Mouse (Mus musculus): Measurements from ENCODE around the gene Vwde. TPM values are rescaled to one million over a fixed set of nuclear protein-coding genes. Genes with fewer than 3 reads are reported as not detected.

Vwde gene
- total and polyA plus RNA-seq, 2 experiments from 2014 or later, result 0.06 to 0.38 TPM

DNA sequence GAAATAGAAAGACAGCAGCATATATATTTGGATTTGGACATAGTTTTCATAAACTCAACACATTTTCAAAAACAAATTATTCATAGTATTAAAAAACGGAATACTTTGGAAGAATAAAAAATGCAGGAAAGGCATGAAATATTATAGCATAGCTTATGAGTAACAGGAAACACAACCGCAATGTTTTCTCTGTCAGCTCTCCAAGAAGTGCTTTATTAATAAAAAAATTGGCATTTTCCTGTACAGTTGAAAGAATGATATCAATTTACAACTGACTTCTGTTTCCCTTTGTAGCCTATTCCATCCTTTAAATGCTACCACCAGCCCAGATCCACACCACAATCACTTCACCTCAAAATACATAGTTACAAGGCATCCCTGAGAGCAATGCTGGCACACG, 44.7 kb downstream of the Vwde start:
- TF ChIP-seq CTCF (IDR thresholded peaks at IDR 0.05), result no peak
- Histone ChIP-seq H3K27me3 (ENCODE audit: insufficient read depth, low read length) (no peaks in the 10 kb centered on the region), H3K27ac (ENCODE audit: low read depth, low read length) (no peak overlapping the region), H3K9me3 (ENCODE audit: low read length) (no peaks in the 10 kb centered on the region), H3K4me1 (ENCODE audit: insufficient read depth, low read length) (no peaks in the 10 kb centered on the region), H3K4me2 (ENCODE audit: low read depth, low read length, poor library complexity, severe bottlenecking) (no peak overlapping the region), H3K9ac (replicated peaks; ENCODE audit: low read length, poor library complexity, severe bottlenecking) (no peak overlapping the region), H3K4me3 (ENCODE audit: low read depth, low read length) (no peak overlapping the region), H3K36me3 (ENCODE audit: insufficient read depth, low read length) (no peaks in the 10 kb centered on the region)
- no peak for ATAC-seq (ENCODE audit: low FRiP score)
- no peak for DNase-seq (ENCODE audit: low spot score)
- WGBS, result 84% methylated on average over 3 of the region's 3 CpGs

- no peak overlapping the region for H3K9ac ChIP-seq (replicated peaks; ENCODE audit: low read length, poor library complexity, severe bottlenecking)
Observed at GRCm38 (mm10) chr6:13169459-13170150, 55.2 kb downstream of the Vwde start.

GRCm38 (mm10) chr6:13166240-13166937, 58.4 kb downstream of the Vwde start:
- no peak for TF ChIP-seq CTCF (IDR thresholded peaks at IDR 0.05)
- no peaks in the 10 kb centered on the region for H3K36me3 ChIP-seq (ENCODE audit: insufficient read depth, low read length)

More at GRCm38 (mm10) chr6:13169459-13170150, 55.2 kb downstream of the Vwde start:
- no peak overlapping the region for H3K4me2 ChIP-seq (ENCODE audit: low read depth, low read length, poor library complexity, severe bottlenecking)
- no peak overlapping the region for H3K4me3 ChIP-seq (ENCODE audit: low read depth, low read length)
- no peaks in the 10 kb centered on the region for H3K4me1 ChIP-seq (ENCODE audit: insufficient read depth, low read length)
- no peaks in the 10 kb centered on the region for H3K36me3 ChIP-seq (ENCODE audit: insufficient read depth, low read length)
- H3K27me3 ChIP-seq (ENCODE audit: insufficient read depth, low read length), result no peaks in the 10 kb centered on the region
- no peak for ATAC-seq (ENCODE audit: low FRiP score)
- H3K9me3 ChIP-seq (ENCODE audit: low read length), result no peaks in the 10 kb centered on the region
- no peak for DNase-seq (ENCODE audit: low spot score)
- 70% methylated on average over 3 of the region's 3 CpGs for WGBS
- no peak for TF ChIP-seq CTCF (IDR thresholded peaks at IDR 0.05)
- H3K27ac ChIP-seq (ENCODE audit: low read depth, low read length), result no peak overlapping the region

DNA sequence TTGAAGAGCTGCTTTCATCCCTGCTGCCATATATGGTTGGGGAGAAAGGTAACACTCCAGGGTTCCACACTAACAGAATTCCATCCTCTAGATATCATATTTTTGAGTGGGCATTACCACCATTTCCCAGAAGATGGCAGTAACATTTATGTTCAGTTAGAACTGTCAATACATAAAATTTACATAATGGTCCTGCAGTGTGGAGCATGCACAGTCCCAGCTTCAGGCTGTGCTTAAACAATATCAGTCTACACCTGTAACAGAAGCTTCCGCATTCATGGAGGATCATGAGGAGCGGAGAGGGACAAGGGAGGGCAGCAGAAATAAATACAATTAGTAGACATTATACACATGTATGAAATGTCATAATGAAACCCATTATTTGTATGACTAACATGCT, 65.3 kb downstream of the Vwde start:
- 83% methylated on average over 2 of the region's 2 CpGs for WGBS
- no peaks in the 10 kb centered on the region for H3K9me3 ChIP-seq (ENCODE audit: low read length)
- no peak overlapping the region for H3K27ac ChIP-seq (ENCODE audit: low read depth, low read length)
- H3K4me2 ChIP-seq (ENCODE audit: low read depth, low read length, poor library complexity, severe bottlenecking), result no peak overlapping the region
- no peaks in the 10 kb centered on the region for H3K4me1 ChIP-seq (ENCODE audit: insufficient read depth, low read length)
- peak; percentile 71 for TF ChIP-seq CTCF (IDR thresholded peaks at IDR 0.05)
- no peak overlapping the region for H3K9ac ChIP-seq (replicated peaks; ENCODE audit: low read length, poor library complexity, severe bottlenecking)
- no peaks in the 10 kb centered on the region for H3K36me3 ChIP-seq (ENCODE audit: insufficient read depth, low read length)
- DNase-seq (ENCODE audit: low spot score) (peak; percentile 54), ATAC-seq (ENCODE audit: low FRiP score) (peak; percentile 63)
- H3K4me3 ChIP-seq (ENCODE audit: low read depth, low read length), result no peak overlapping the region
- no peaks in the 10 kb centered on the region for H3K27me3 ChIP-seq (ENCODE audit: insufficient read depth, low read length)

More at GRCm38 (mm10) chr6:13166240-13166937, 58.4 kb downstream of the Vwde start:
- Histone ChIP-seq H3K4me2 (ENCODE audit: low read depth, low read length, poor library complexity, severe bottlenecking) (no peak overlapping the region), H3K4me1 (ENCODE audit: insufficient read depth, low read length) (no peaks in the 10 kb centered on the region), H3K27ac (ENCODE audit: low read depth, low read length) (no peak overlapping the region), H3K9ac (replicated peaks; ENCODE audit: low read length, poor library complexity, severe bottlenecking) (no peak overlapping the region), H3K27me3 (ENCODE audit: insufficient read depth, low read length) (no peaks in the 10 kb centered on the region), H3K4me3 (ENCODE audit: low read depth, low read length) (no peak overlapping the region), H3K9me3 (ENCODE audit: low read length) (no peaks in the 10 kb centered on the region)
- DNase-seq (ENCODE audit: low spot score), result no peak
- no peak for ATAC-seq (ENCODE audit: low FRiP score)
- WGBS, result 74% methylated on average over 9 of the region's 9 CpGs

DNA sequence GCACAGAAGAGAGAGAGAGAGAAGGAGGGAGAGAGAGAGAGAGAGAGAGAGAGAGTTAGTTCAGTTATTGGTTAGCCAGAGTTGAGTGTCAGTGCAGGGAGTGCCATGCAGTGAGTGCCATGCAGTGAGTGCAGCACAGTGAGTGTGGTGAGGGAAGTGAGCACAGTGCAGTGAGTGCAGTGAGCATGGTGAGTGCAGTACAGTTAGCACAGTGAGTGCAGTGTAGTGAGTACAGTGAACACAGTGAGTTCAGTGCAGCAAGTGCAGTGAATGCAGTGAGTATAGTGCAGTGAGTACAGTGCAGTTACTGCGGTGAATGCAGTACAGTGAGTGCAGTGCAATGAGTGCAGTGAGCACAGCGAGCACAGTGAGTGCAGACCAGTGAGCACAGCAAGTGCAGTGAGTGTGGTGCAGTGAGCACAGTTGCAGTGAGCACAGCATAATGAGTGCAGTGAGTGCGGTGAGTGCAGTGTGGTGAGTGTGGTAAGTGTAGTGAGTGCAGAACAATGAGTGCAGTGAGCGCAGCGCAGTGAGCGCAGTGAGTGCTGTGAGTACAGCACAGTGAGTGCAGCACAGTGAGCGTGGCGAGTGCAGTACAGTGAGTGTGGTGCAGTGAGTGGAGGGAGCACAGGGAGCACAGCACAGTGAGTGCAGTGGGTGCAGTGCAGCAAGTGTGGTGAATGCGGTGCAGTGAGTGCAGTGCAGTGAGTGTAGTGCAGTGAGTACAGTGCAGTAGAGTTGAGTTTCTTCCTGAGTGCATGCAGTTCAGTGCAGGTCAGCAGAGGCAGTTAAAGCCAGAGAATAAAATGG, 70.7 kb downstream of the Vwde start:
- Histone ChIP-seq H3K4me2 (ENCODE audit: low read depth, low read length, poor library complexity, severe bottlenecking) (no peak overlapping the region), H3K9me3 (ENCODE audit: low read length) (no peaks in the 10 kb centered on the region), H3K27ac (ENCODE audit: low read depth, low read length) (no peak overlapping the region), H3K9ac (replicated peaks; ENCODE audit: low read length, poor library complexity, severe bottlenecking) (no peak overlapping the region), H3K36me3 (ENCODE audit: insufficient read depth, low read length) (no peaks in the 10 kb centered on the region), H3K27me3 (ENCODE audit: insufficient read depth, low read length) (no peaks in the 10 kb centered on the region), H3K4me1 (ENCODE audit: insufficient read depth, low read length) (no peaks in the 10 kb centered on the region), H3K4me3 (ENCODE audit: low read depth, low read length) (no peak overlapping the region)
- WGBS, result 96% methylated on average over 9 of the region's 9 CpGs
- ATAC-seq (ENCODE audit: low FRiP score) (peak; percentile 38; the same call in 1 of the 2 replicates), DNase-seq (ENCODE audit: low spot score) (no peak)
- no peak for TF ChIP-seq CTCF (IDR thresholded peaks at IDR 0.05)
